Comparison of ENCODE assay signal across 27 mouse cellular contexts in the genomic region with DNA sequence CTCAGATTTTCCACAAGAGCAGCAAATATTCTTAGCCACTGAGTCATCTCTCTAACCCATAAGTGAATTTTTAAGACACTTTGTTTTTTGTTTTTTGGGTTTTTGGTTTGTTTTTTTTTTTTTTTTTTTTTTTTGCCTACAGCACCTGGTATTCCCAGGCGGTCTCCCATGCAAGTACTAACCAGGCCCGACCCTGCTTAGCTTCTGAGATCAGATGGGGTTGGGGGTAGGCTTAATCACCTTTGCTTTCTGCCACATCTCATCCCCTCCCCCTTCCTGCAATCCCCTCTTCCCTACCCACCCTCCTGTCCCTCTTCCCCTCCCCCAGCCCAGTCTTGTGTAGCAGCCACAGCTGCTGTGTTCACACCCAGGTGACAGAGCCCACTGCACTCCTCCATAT. TPM values are rescaled to one million over a fixed set of nuclear protein-coding genes. Genes with fewer than 3 reads are reported as not detected.
DNase-seq lines count a peak whose midpoint lies in the region; ATAC-seq and TF ChIP-seq lines count a peak whose summit lies in the region.
"Had no signal": no experiment of that assay in that cellular context is flagged by ENCODE, and none has a peak within 500 bp of the region (broad histone marks: within the 10 kb centered on the region; RNA-seq: fewer than 3 reads in every experiment).

No protein-coding gene starts in this region.

- no peaks in the 10 kb centered on the region for H3K79me2 ChIP-seq in CH12.LX (replicated peaks; ENCODE audit: control insufficient read depth, extremely low read depth, insufficient read depth, poor library complexity, severe bottlenecking)

- 0 out of 2 replicates have a peak, but pooled peaks cover 3% of the 10 kb centered on the region for H3K4me1 ChIP-seq in hindbrain, embryonic 12.5 days
- 0 out of 2 replicates have a peak, but pooled peaks cover 3% of the 10 kb centered on the region for H3K4me1 ChIP-seq in hindbrain, embryonic 11.5 days (replicated peaks; ENCODE audit: control insufficient read depth, insufficient read depth, low read length)
- peaks cover 3 to 15% of the 10 kb centered on the region in 2 experiments for H3K4me1 ChIP-seq in CH12.LX (ENCODE audit: control insufficient read depth in 1 of 2, insufficient read depth in 2 of 2)
- H3K4me1 ChIP-seq in ES-E14 (ENCODE audit: control insufficient read depth in 2 of 2, insufficient read depth in 2 of 2, low read length in 2 of 2, poor library complexity in 1 of 2), result peaks cover 1 to 8% of the 10 kb centered on the region in 2 experiments; a peak in 1 of 4 replicates
- no peaks in the 10 kb centered on the region for H3K4me1 ChIP-seq in neural tube, embryonic 15.5 days

- no peak for TF ChIP-seq POLR2A in CH12.LX (IDR thresholded peaks at IDR 0.05; ENCODE audit: low read depth, low read length)

- 0 out of 2 replicates have a peak, but pooled peaks have one; percentile 32 for ATAC-seq in hindbrain, embryonic 12.5 days (ENCODE audit: low FRiP score)
- no peak for ATAC-seq in hindbrain, embryonic 11.5 days (ENCODE audit: low FRiP score)
- no peak for ATAC-seq in neural tube, embryonic 15.5 days (ENCODE audit: low FRiP score)
- ATAC-seq: forebrain, embryonic 14.5 days; forebrain, postnatal 0 days; Patski had no signal

- no peak for TF ChIP-seq RAD21 in CH12.LX (IDR thresholded peaks at IDR 0.05; ENCODE audit: low read depth, low read length)

- H3K4me3 ChIP-seq in hindbrain, embryonic 12.5 days, result no peak overlapping the region
- no peak overlapping the region for H3K4me3 ChIP-seq in hindbrain, embryonic 11.5 days (ENCODE audit: low read depth, low read length)
- no peak overlapping the region for H3K4me3 ChIP-seq in CH12.LX (replicated peaks in 1 of 3; ENCODE audit: low read depth in 2 of 3, low read length in 2 of 3, poor library complexity in 1 of 3)
- H3K4me3 ChIP-seq in ES-E14 (ENCODE audit: insufficient read depth in 1 of 2, low read depth in 1 of 2, low read length in 2 of 2, poor library complexity in 1 of 2, severe bottlenecking in 1 of 2), result no peak overlapping the region
- H3K4me3 ChIP-seq in neural tube, embryonic 15.5 days (replicated peaks), result no peak overlapping the region
- H3K4me3 ChIP-seq: embryonic facial prominence, embryonic 13.5 days; embryonic facial prominence, embryonic 15.5 days; erythroblast, embryonic 14.5 days; forebrain, embryonic 10.5 days; forebrain, embryonic 12.5 days had no signal

- 57% methylated on average over 2 of the region's 2 CpGs for WGBS in hindbrain, embryonic 12.5 days
- whole genome bisulfite sequencing in hindbrain, embryonic 11.5 days, result 63% methylated on average over 2 of the region's 2 CpGs
- WGBS in neural tube, embryonic 15.5 days, result 66% methylated on average over 2 of the region's 2 CpGs

- in situ Hi-C loops in CH12.LX (cut with MboI; ENCODE audit: low pct_ligation_motif_present, low pct_unique_long_range_greater_than_20kb, low sequenced_read_pairs) (no loop called here), ES-E14 (cut with MboI; ENCODE audit: low sequenced_read_pairs in 2 of 2, unreplicated experiment in 2 of 2) (no loop called here)

- no peak overlapping the region for H3K4me2 ChIP-seq in hindbrain, embryonic 12.5 days (replicated peaks)
- no peak overlapping the region for H3K4me2 ChIP-seq in hindbrain, embryonic 11.5 days (replicated peaks; ENCODE audit: low read depth, low read length)
- no peak overlapping the region for H3K4me2 ChIP-seq in CH12.LX (ENCODE audit: insufficient read depth, low read depth, poor library complexity, severe bottlenecking)
- H3K4me2 ChIP-seq in neural tube, embryonic 15.5 days, result no peak overlapping the region
- H3K4me2 ChIP-seq: embryonic facial prominence, embryonic 13.5 days; embryonic facial prominence, embryonic 15.5 days; forebrain, embryonic 12.5 days had no signal

- dilution Hi-C loops in CH12.LX (cut with MboI; ENCODE audit: extremely low pct_ligation_motif_present, extremely low pct_unique_long_range_greater_than_20kb, low sequenced_read_pairs), result no loop called here

- H3K27ac ChIP-seq in hindbrain, embryonic 12.5 days, result no peak overlapping the region
- H3K27ac ChIP-seq in hindbrain, embryonic 11.5 days (ENCODE audit: low read depth, low read length), result no peak overlapping the region
- no peak overlapping the region for H3K27ac ChIP-seq in CH12.LX (ENCODE audit: insufficient read depth, low read depth)
- H3K27ac ChIP-seq in ES-E14 (ENCODE audit: insufficient read depth, low read depth, low read length, poor library complexity, severe bottlenecking), result no peak overlapping the region
- no peak overlapping the region for H3K27ac ChIP-seq in neural tube, embryonic 15.5 days (replicated peaks)
- H3K27ac ChIP-seq: embryonic facial prominence, embryonic 13.5 days; embryonic facial prominence, embryonic 15.5 days had no signal

- no peaks in the 10 kb centered on the region for H3K9me3 ChIP-seq in hindbrain, embryonic 12.5 days (replicated peaks)
- no peaks in the 10 kb centered on the region for H3K9me3 ChIP-seq in hindbrain, embryonic 11.5 days (ENCODE audit: control insufficient read depth, low read length)
- H3K9me3 ChIP-seq in CH12.LX (replicated peaks; ENCODE audit: low read length) (peaks cover 13% of the 10 kb centered on the region), ES-E14 (ENCODE audit: control insufficient read depth, insufficient read depth, low read depth, low read length) (no peaks in the 10 kb centered on the region)
- H3K9me3 ChIP-seq in neural tube, embryonic 15.5 days (replicated peaks), result no peaks in the 10 kb centered on the region
- H3K9me3 ChIP-seq: embryonic facial prominence, embryonic 13.5 days; embryonic facial prominence, embryonic 15.5 days; forebrain, embryonic 10.5 days; forebrain, embryonic 12.5 days; G1E had no signal

- TF ChIP-seq EP300 in CH12.LX (IDR thresholded peaks at IDR 0.05; ENCODE audit: low read length), result no peak

- DNase-seq in hindbrain, embryonic 11.5 days (ENCODE audit: low spot score), result no peak
- no peak for DNase-seq in CH12.LX (ENCODE audit: extremely low read depth)
- DNase-seq in ES-E14 (ENCODE audit: low read depth, low spot score), result no peak
- peak; percentile 44 for DNase-seq in retina, embryonic 14.5 days (ENCODE audit: low spot score)
- DNase-seq in B cell, adult 2 months, result no peak
- DNase-seq in heart, postnatal 4 days, result no peak
- DNase-seq: adrenal gland, adult 2 months; adrenal gland, postnatal 10 days; adrenal gland, postnatal 25 days; cerebellum, adult 11 months; cerebellum, adult 18-20 months; cerebellum, adult 8-10 months; cerebellum, adult 9-11 months; cerebellum, postnatal 14 days; cerebellum, postnatal 36 days; embryo, embryonic 11 days; forebrain, postnatal 0 days had no signal

- TF ChIP-seq CTCF in CH12.LX (conservative IDR thresholded peaks at IDR 0.05 in 1 of 2, IDR thresholded peaks at IDR 0.05 in 1 of 2; ENCODE audit: low read depth in 2 of 2, low read length in 2 of 2), result no peak

- no peaks in the 10 kb centered on the region for H3K27me3 ChIP-seq in hindbrain, embryonic 12.5 days
- no peaks in the 10 kb centered on the region for H3K27me3 ChIP-seq in hindbrain, embryonic 11.5 days (ENCODE audit: control insufficient read depth, insufficient read depth, low read length)
- peaks cover 54% of the 10 kb centered on the region for H3K27me3 ChIP-seq in CH12.LX (replicated peaks)
- H3K27me3 ChIP-seq in neural tube, embryonic 15.5 days (replicated peaks), result no peaks in the 10 kb centered on the region
- H3K27me3 ChIP-seq: embryonic facial prominence, embryonic 13.5 days; embryonic facial prominence, embryonic 15.5 days; forebrain, embryonic 12.5 days had no signal

- H3K9ac ChIP-seq in hindbrain, embryonic 12.5 days, result no peak overlapping the region
- no peak overlapping the region for H3K9ac ChIP-seq in hindbrain, embryonic 11.5 days (ENCODE audit: low read depth, low read length)
- H3K9ac ChIP-seq in CH12.LX (ENCODE audit: insufficient read depth, low read depth), result no peak overlapping the region
- H3K9ac ChIP-seq in ES-E14 (ENCODE audit: insufficient read depth, low read depth, low read length, poor library complexity, severe bottlenecking), result no peak overlapping the region
- no peak overlapping the region for H3K9ac ChIP-seq in neural tube, embryonic 15.5 days (replicated peaks)
- H3K9ac ChIP-seq: embryonic facial prominence, embryonic 13.5 days; embryonic facial prominence, embryonic 15.5 days; forebrain, embryonic 12.5 days; forebrain, postnatal 0 days had no signal

- no peaks in the 10 kb centered on the region for H3K36me3 ChIP-seq in hindbrain, embryonic 12.5 days
- H3K36me3 ChIP-seq in hindbrain, embryonic 11.5 days (ENCODE audit: control insufficient read depth, insufficient read depth, low read length), result no peaks in the 10 kb centered on the region
- H3K36me3 ChIP-seq in CH12.LX (replicated peaks in 1 of 2; ENCODE audit: control insufficient read depth in 1 of 2, insufficient read depth in 1 of 2, low read length in 1 of 2), result no peaks in the 10 kb centered on the region
- no peaks in the 10 kb centered on the region for H3K36me3 ChIP-seq in ES-E14 (ENCODE audit: control insufficient read depth, insufficient read depth, low read length, poor library complexity, severe bottlenecking)
- no peaks in the 10 kb centered on the region for H3K36me3 ChIP-seq in neural tube, embryonic 15.5 days
- H3K36me3 ChIP-seq: embryonic facial prominence, embryonic 13.5 days; embryonic facial prominence, embryonic 15.5 days; forebrain, embryonic 10.5 days; forebrain, embryonic 12.5 days; G1E had no signal

RNA-seq across cellular contexts. Expression of a gene that starts 36.6 kb away (rescaled TPM):
- polyA plus RNA-seq in hindbrain, embryonic 12.5 days (2016; fragmentation: Nextera tagmentation; extraction: Ambion mirVana), result 1,934 and 2,030 TPM in 2 replicates
- 2,191 and 2,423 TPM in 2 replicates for polyA plus RNA-seq in hindbrain, embryonic 11.5 days (2014; fragmentation: Nextera tagmentation; extraction: Ambion mirVana)
- total RNA-seq in CH12.LX (2012; rRNA removed) (411 and 510 TPM in 2 replicates), CH12.LX (2014; rRNA removed) (1,174 and 1,271 TPM in 2 replicates), ES-E14 (2012; rRNA removed) (576 and 704 TPM in 2 replicates)
- polyA plus RNA-seq in CH12.LX (2012; ENCODE audit: insufficient read length, low read depth), result 1,522 and 1,549 TPM in 2 replicates
- 1,138 and 1,207 TPM in 2 replicates for polyA plus RNA-seq in neural tube, embryonic 15.5 days (2015; fragmentation: Nextera tagmentation; extraction: Ambion mirVana)
- total RNA-seq in heart, postnatal 4 days (2021), result 100 to 1,000 TPM; 898 to 905 TPM

RNA-seq across cellular contexts. Expression of a gene that starts 37.7 kb away (rescaled TPM):
- polyA plus RNA-seq in hindbrain, embryonic 12.5 days (2016; fragmentation: Nextera tagmentation; extraction: Ambion mirVana), result 29.6 and 32.1 TPM in 2 replicates
- 31.5 and 34.4 TPM in 2 replicates for polyA plus RNA-seq in hindbrain, embryonic 11.5 days (2014; fragmentation: Nextera tagmentation; extraction: Ambion mirVana)
- 6.8 and 7.1 TPM in 2 replicates for total RNA-seq in CH12.LX (2012; rRNA removed)
- total RNA-seq in CH12.LX (2014; rRNA removed), result 7.7 and 8.4 TPM in 2 replicates
- polyA plus RNA-seq in CH12.LX (2012; ENCODE audit: insufficient read length, low read depth), result 11.0 and 11.1 TPM in 2 replicates
- total RNA-seq in ES-E14 (2012; rRNA removed), result 19.5 and 22.3 TPM in 2 replicates
- 23.9 and 25.2 TPM in 2 replicates for polyA plus RNA-seq in neural tube, embryonic 15.5 days (2015; fragmentation: Nextera tagmentation; extraction: Ambion mirVana)
- 10 to 100 TPM; 12.0 to 14.1 TPM for total RNA-seq in heart, postnatal 4 days (2021)

RNA-seq across cellular contexts. Expression of a gene that starts 54.7 kb away (rescaled TPM):
- 24.1 and 27.3 TPM in 2 replicates for polyA plus RNA-seq in hindbrain, embryonic 12.5 days (2016; fragmentation: Nextera tagmentation; extraction: Ambion mirVana)
- polyA plus RNA-seq in hindbrain, embryonic 11.5 days (2014; fragmentation: Nextera tagmentation; extraction: Ambion mirVana), result 30.5 and 31.6 TPM in 2 replicates
- total RNA-seq in CH12.LX (2012; rRNA removed) (0.42 and 0.51 TPM in 2 replicates), CH12.LX (2014; rRNA removed) (0.12 TPM in 1 of 2 replicates, not detected in the other), ES-E14 (2012; rRNA removed) (12.5 and 14.5 TPM in 2 replicates)
- polyA plus RNA-seq in CH12.LX (2012; ENCODE audit: insufficient read length, low read depth), result 4.7 and 5.3 TPM in 2 replicates
- 23.4 and 24.1 TPM in 2 replicates for polyA plus RNA-seq in neural tube, embryonic 15.5 days (2015; fragmentation: Nextera tagmentation; extraction: Ambion mirVana)
- total RNA-seq in heart, postnatal 4 days (2021), result 10 to 100 TPM; 18.6 to 18.7 TPM
